Mouse (Mus musculus) lung, postnatal 0 days (tissue): ENCODE measurements around the gene Ep300.

Source experiments
- CTCF ChIP-seq: IDR thresholded peaks from 2 replicates; pipeline ENCODE4 v1.5.1; 2016; ENCODE audit warnings: antibody characterized with exemption, mild to moderate bottlenecking
- EP300 ChIP-seq: IDR thresholded peaks from 2 replicates; pipeline ENCODE4 v1.6.1; 2016; ENCODE audit warnings: antibody characterized with exemption, mild to moderate bottlenecking, control low read depth

- TF ChIP-seq CTCF (no peak), EP300 (no peak)
Observed at GRCm38 (mm10) chr15:81584913-81585745, at the start of gene Ep300.
